Mouse (Mus musculus): ENCODE measurements around the gene Mpig6b.

- TF ChIP-seq GATA1 (IDR thresholded peaks at IDR 0.05; ENCODE audit: borderline replicate concordance, low read length) (no peak), FLI1 (IDR thresholded peaks at IDR 0.05; ENCODE audit: low read length) (no peak)
Measured at GRCm38 (mm10) chr17:35049561-35050016, 16.4 kb downstream of the Mpig6b start, which contains the start of gene Clic1.

Data from megakaryocyte, embryonic 14.5 days (primary cell).